Mouse (Mus musculus) lung, embryonic 14.5 days (tissue): ENCODE data around the gene Znhit3. TPM values are rescaled to one million over a fixed set of nuclear protein-coding genes. Genes with fewer than 3 reads are reported as not detected.

Source experiments
- ATAC-seq: fragments of 200-750 bp; cut with Nextera tagmentation; 2 replicates; pipeline ENCODE4 v1.8.0; 2017; ENCODE audit warnings: mild to moderate bottlenecking, moderate TSS enrichment, moderate library complexity; ENCODE audit not compliant: insufficient read depth
- DNase-seq: peaks from one replicate; pipeline ENCODE4 v3.0.0-alpha.2; 2015
- H3K27ac ChIP-seq: fragments of 300-500 bp; sonication (generic); 2 replicates; pipeline ENCODE4 v1.5.1; 2014; ENCODE audit warnings: low read depth, mild to moderate bottlenecking, moderate library complexity
- H3K27me3 ChIP-seq: fragments of 300-500 bp; sonication (generic); 2 replicates; pipeline ENCODE4 v1.6.1; 2014; ENCODE audit warnings: low read length, control low read depth; ENCODE audit not compliant: insufficient read depth
- H3K36me3 ChIP-seq: fragments of 300-500 bp; sonication (generic); 2 replicates; pipeline ENCODE4 v1.6.1; 2014; ENCODE audit warnings: control low read depth; ENCODE audit not compliant: insufficient read depth
- H3K4me1 ChIP-seq: fragments of 300-500 bp; sonication (generic); 2 replicates; pipeline ENCODE4 v1.6.1; 2014; ENCODE audit warnings: antibody characterized with exemption, control low read depth; ENCODE audit not compliant: insufficient read depth
- H3K4me2 ChIP-seq: fragments of 300-500 bp; sonication (generic); 2 replicates; pipeline ENCODE4 v1.6.1; 2014; ENCODE audit warnings: mild to moderate bottlenecking
- H3K4me3 ChIP-seq: fragments of 300-500 bp; sonication (generic); 2 replicates; pipeline ENCODE4 v1.5.1; 2014; ENCODE audit warnings: low read depth, low read length
- H3K9ac ChIP-seq: fragments of 300-500 bp; sonication (generic); 2 replicates; pipeline ENCODE4 v1.6.1; 2014
- H3K9me3 ChIP-seq: fragments of 300-500 bp; sonication (generic); 2 replicates; pipeline ENCODE4 v1.6.1; 2016; ENCODE audit warnings: low read depth, low read length, control low read depth
- CTCF ChIP-seq: IDR thresholded peaks from 2 replicates; pipeline ENCODE4 v1.5.1; 2016; ENCODE audit warnings: antibody characterized with exemption, low read depth
- WGBS: fragments of 180-500 bp; shearing (Covaris S2); extraction: QIAGEN DNeasy Blood & Tissue Kit; methylation state at CpG from one replicate; pipeline ENCODE4 v1.1.7; 2014; 5-methylcytosine and 5-hydroxymethylcytosine counted together
- microRNA-seq: library from miRNA; unstranded; fragments of <30 nt; microRNA quantifications from one replicate; pipeline ENCODE4, GENCODE M21; 2016; ENCODE audit warnings: borderline number of aligned reads
- polyA plus RNA-seq: library from polyadenylated mRNA; unstranded; fragments of >200 nt; fragmentation: Nextera tagmentation; extraction: Ambion mirVana; gene quantifications from 2 replicates; pipeline ENCODE4 v1.2.1, GENCODE M21; 2014

Gene Znhit3
- polyA plus RNA-seq, 1 experiment from 2014 or later: 61.4 TPM

- Histone ChIP-seq H3K4me2 (peak overlapping the region; percentile 93), H3K4me3 (peak overlapping the region; percentile 92), H3K27ac (peak overlapping the region; percentile 98), H3K27me3 (no peaks in the 10 kb centered on the region), H3K4me1 (no peaks in the 10 kb centered on the region), H3K9me3 (no peaks in the 10 kb centered on the region), H3K36me3 (peaks cover 11% of the 10 kb centered on the region), H3K9ac (peak overlapping the region; percentile 94)
- no peak for TF ChIP-seq CTCF
- ATAC-seq (peak; percentile 83), DNase-seq (peak; percentile 95)
- under 1% methylated on average over 60 of the region's 61 CpGs for WGBS
These were observed 46.5 kb downstream of the Znhit3 start for GRCm38 (mm10) chr11:84869537-84870232.

GRCm38 (mm10) chr11:84868786-84869259 lies 47.3 kb downstream of the Znhit3 start:
- 5% methylated on average over 7 of the region's 7 CpGs for WGBS
- no peak for ATAC-seq
- peak overlapping the region; percentile 94 for H3K9ac ChIP-seq
- H3K9me3 ChIP-seq: no peaks in the 10 kb centered on the region
- H3K4me2 ChIP-seq: peak overlapping the region; percentile 93
- no peaks in the 10 kb centered on the region for H3K27me3 ChIP-seq
- H3K4me3 ChIP-seq: peak overlapping the region; percentile 92
- peak overlapping the region; percentile 98 for H3K27ac ChIP-seq
- H3K4me1 ChIP-seq: no peaks in the 10 kb centered on the region
- TF ChIP-seq CTCF: no peak
- peaks cover 18% of the 10 kb centered on the region for H3K36me3 ChIP-seq
- DNase-seq: peak; percentile 17

GRCm38 (mm10) chr11:84867586-84867985 lies 48.6 kb downstream of the Znhit3 start:
- Histone ChIP-seq H3K9ac (no peak overlapping the region), H3K27me3 (no peaks in the 10 kb centered on the region), H3K36me3 (peaks cover 24% of the 10 kb centered on the region), H3K4me1 (no peaks in the 10 kb centered on the region), H3K4me2 (peak overlapping the region; percentile 35), H3K9me3 (no peaks in the 10 kb centered on the region), H3K27ac (no peak overlapping the region), H3K4me3 (no peak overlapping the region)
- 75% methylated on average over 2 of the region's 2 CpGs for WGBS
- DNase-seq (no peak), ATAC-seq (no peak)
- TF ChIP-seq CTCF: no peak

GRCm38 (mm10) chr11:84865268-84865667 lies 50.9 kb downstream of the Znhit3 start:
- 43% methylated on average over 2 of the region's 2 CpGs for WGBS
- TF ChIP-seq CTCF: no peak
- H3K4me3 ChIP-seq: no peak overlapping the region
- no peak overlapping the region for H3K4me2 ChIP-seq
- no peak overlapping the region for H3K27ac ChIP-seq
- ATAC-seq (no peak), DNase-seq (no peak)
- H3K9ac ChIP-seq: no peak overlapping the region
- no peaks in the 10 kb centered on the region for H3K9me3 ChIP-seq
- H3K36me3 ChIP-seq: peaks cover 41% of the 10 kb centered on the region
- no peaks in the 10 kb centered on the region for H3K27me3 ChIP-seq
- H3K4me1 ChIP-seq: no peaks in the 10 kb centered on the region

Small RNA genes within 50 kb of the gene (microRNA-seq; reads per million reads assigned to microRNA genes)
- not detected for gene Gm23564

Other genes with a start within 250 kb of the Znhit3 start
- gene Mrm1, start 96.9 kb downstream of the Znhit3 start, polyA plus RNA-seq: 7.6 and 12.1 TPM in 2 replicates
- gene Dhrs11, start 87.4 kb downstream of the Znhit3 start, polyA plus RNA-seq: 11.1 and 11.4 TPM in 2 replicates
- 63.7 and 64.2 TPM in 2 replicates for gene Ggnbp2, start 45.5 kb downstream of the Znhit3 start, polyA plus RNA-seq
- gene Myo19, start 36.2 kb downstream of the Znhit3 start, polyA plus RNA-seq: 11.7 and 12.6 TPM in 2 replicates
- gene Pigw, start 36.1 kb downstream of the Znhit3 start, polyA plus RNA-seq: 1.9 and 2.9 TPM in 2 replicates
- 0.28 and 0.54 TPM in 2 replicates for gene Car4, start 41.4 kb upstream of the Znhit3 start, polyA plus RNA-seq
- gene Usp32, start 223.8 kb upstream of the Znhit3 start, polyA plus RNA-seq: 5.1 and 5.5 TPM in 2 replicates